Mouse (Mus musculus) CH12.LX (cell line): ENCODE measurements around the gene Zkscan4.
"Not testable (repeated sequence)": the region's sequence is repeated elsewhere in the genome, so short reads cannot be mapped to it uniquely, and the experiment has no call there.

ENCODE experiments used
- CHD2 ChIP-seq: IDR thresholded peaks from 2 replicates; pipeline ENCODE4 v1.6.1; 2011; ENCODE audit warnings: low read length, improper control_type of control experiment
- ELF1 ChIP-seq: IDR thresholded peaks from 2 replicates; pipeline ENCODE4 v1.6.1; 2014; ENCODE audit warnings: low read depth, mild to moderate bottlenecking, inconsistent platforms, low read length, improper control_type of control experiment
- NELFE ChIP-seq: IDR thresholded peaks from 2 replicates; pipeline ENCODE4 v1.6.1; 2011; ENCODE audit warnings: low read depth, low read length, improper control_type of control experiment
- RAD21 ChIP-seq: IDR thresholded peaks from 2 replicates; pipeline ENCODE4 v1.6.1; 2011; ENCODE audit warnings: low read depth, mild to moderate bottlenecking, low read length, improper control_type of control experiment, moderate library complexity

DNA sequence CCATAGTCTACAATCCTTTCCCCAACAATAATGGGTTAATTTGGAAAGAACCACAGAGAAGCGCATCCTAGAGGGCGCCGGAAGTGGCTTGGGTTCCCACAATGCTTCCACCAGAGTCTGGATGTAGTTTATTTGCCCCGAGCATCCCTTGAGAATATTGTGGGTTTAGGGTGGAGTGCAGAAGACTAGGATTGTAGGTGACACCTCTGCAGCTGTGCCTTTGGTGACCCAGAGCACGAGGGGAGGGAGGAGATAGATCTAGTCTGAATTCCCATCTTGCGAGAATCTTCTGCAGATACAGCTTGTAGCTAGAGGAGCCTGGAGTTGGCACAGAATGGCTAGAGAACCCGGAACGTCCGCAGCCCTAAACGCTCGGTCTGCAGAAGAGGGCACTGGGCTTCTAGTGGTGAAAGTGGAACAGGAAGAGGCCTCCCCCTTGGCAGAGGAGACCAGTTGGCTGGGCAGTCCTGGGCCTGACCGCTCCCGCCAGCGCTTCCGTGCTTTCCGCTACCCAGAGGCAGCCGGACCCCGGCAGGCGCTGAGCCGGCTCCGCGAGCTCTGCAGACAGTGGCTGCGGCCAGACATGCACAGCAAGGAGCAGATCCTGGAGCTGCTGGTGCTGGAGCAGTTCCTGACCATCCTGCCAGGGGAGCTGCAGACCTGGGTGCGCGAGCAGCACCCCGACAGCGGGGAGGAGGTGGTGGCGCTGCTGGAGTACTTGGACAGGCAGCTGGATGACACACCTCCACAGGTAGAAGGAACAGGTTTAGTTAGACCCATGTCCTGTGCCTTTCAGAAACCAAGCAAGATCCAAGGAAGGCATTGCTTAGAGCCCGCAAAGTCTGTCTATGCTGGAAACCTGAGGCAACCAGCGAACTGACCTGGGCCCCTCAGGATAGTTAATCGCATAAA is at the start of gene Zkscan4, which contains the start of gene Gm10065:
- TF ChIP-seq RAD21, NELFE, CHD2, ELF1: not testable (repeated sequence)
